Mouse (Mus musculus) ES-E14 (cell line): ENCODE measurements around the gene Mad2l1bp.

ENCODE experiments used
- CHD2 ChIP-seq: IDR thresholded peaks from 2 replicates; pipeline ENCODE4 v1.6.1; 2014; ENCODE audit warnings: mild to moderate bottlenecking, low read depth, low read length, inconsistent platforms
- HCFC1 ChIP-seq: IDR thresholded peaks from 2 replicates; pipeline ENCODE4 v1.6.1; 2012; ENCODE audit warnings: low read length, inconsistent platforms, borderline replicate concordance; ENCODE audit not compliant: insufficient read depth
- ZC3H11A ChIP-seq: IDR thresholded peaks from 2 replicates; pipeline ENCODE4 v1.6.1; 2012; ENCODE audit warnings: low read depth, mild to moderate bottlenecking, inconsistent platforms, low read length, borderline replicate concordance

DNA sequence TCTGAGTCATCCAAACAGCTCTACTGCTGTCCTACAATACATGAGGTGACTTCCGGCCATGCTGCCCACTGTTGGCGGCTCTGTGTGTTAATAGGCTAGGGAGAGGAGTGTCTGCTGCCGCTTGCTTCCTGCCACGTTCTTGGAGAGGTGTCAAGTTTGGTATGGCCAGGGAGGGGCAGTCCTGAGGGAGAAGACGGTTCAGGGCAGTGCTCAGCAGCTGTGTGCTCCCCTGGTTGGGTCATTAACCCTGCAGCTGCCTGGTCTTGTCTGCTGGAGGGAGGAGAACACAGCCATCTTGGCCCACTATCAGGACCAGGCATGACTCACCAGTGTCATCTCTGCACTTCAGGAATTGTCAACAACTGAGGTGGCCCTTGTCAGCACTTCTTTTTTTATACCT is 15.0 kb upstream of the Mad2l1bp start:
- TF ChIP-seq ZC3H11A: no peak
- no peak for TF ChIP-seq HCFC1
- no peak for TF ChIP-seq CHD2
